Mouse (Mus musculus): ENCODE measurements around the gene Nbea. TPM values are rescaled to one million over a fixed set of nuclear protein-coding genes. Genes with fewer than 3 reads are reported as not detected.

Gene Nbea
- total RNA-seq, 2 experiments from 2014 or later = 214 to 219 TPM

GRCm38 (mm10) chr3:55589402-55589944 is 594.0 kb downstream of the Nbea start:
- intact Hi-C loops (cut with DNase I) = no loop called here

GRCm38 (mm10) chr3:55587972-55588946 is 595.2 kb downstream of the Nbea start:
- DNase-seq (ENCODE audit: extremely low spot score in 1 of 2, low spot score in 2 of 2) = peak in 1 of 2 experiments; percentile 57
- intact Hi-C loops (cut with DNase I) = no loop called here

More at GRCm38 (mm10) chr3:55589402-55589944, 594.0 kb downstream of the Nbea start:
- no peak for DNase-seq (ENCODE audit: extremely low spot score in 1 of 2, low spot score in 2 of 2)

DNA sequence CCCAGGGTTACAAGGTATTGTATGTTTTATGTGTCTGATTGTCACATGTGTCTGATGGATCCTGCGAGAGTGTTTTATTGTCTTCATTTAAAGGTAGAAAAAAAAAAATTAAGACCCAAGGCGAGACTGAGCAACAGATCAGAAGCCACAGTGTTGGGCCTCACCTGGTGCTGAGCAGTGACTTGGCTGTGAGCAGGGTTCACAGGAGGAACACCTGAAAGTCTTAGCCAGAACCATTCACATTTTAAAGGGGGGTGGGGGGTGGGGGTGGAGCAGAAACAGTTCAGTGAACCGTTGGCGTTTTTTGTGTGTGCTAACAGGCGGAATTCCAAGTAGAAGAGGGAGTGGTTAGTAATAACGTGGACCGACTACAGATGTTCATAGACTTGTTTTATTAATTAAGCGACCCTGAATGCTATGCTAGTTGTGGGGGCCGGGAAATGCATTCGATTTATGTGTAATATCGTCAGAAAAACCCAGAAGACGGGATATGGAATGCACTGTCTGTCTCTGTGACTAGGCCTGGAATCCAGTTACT is 596.0 kb downstream of the Nbea start:
- DNase-seq (ENCODE audit: extremely low spot score in 1 of 2, low spot score in 2 of 2) = no peak
- intact Hi-C loops (cut with DNase I) = no loop called here
